Mouse (Mus musculus) R1 (cell line): ENCODE measurements at regions not wholly inside any gene's neighbourhood (a gene's known extent, or its start where the extent isn't known, plus 50 kb on each side); places are given as distances from the start of the nearest gene placed in this dataset.

Experiments used
- DNase-seq: peaks from one replicate; pipeline ENCODE4 v3.0.0-alpha.2; 2018; ENCODE audit warnings: low read depth, low spot score

DNA sequence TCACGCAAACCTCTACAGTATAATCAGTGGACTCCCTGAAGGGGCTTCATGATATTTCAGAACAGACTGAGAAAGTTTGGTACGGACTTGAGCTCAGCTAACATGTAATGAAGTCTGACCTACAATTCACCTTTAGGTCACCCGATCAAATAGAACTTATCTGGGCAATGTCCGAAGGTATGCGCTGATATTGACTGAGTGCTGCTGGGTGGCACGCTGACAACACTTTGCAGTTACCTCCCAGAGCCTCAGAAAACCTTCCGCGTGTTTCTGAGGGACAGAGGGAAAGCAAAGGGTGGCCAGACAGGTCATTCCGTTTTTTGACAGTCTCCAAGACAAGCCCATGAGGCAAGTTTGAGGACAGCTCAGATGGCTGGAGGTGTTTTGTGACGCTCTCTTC, 115.3 kb upstream of the Nr2f2 start:
- DNase-seq = no peak

DNA sequence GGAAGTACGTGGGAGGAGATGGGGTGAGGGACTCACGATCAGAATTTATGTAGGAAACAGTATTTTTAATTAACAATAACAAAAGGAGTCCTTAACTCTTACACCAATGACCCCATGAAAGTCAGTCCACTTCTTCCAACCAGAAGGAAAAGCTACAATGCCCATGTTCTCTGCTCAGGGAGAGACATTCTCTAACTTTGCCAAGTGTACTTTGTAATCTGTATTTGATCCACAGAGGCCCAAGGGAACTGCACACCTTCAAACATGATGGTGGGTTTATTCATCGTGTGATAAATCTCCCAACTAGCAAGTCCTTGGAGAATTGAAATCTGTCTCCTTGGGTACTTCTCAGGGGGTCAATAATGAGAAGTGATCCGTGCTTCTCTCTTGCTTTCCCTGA, 106.3 kb upstream of the Nr2f2 start:
- no peak for DNase-seq

DNA sequence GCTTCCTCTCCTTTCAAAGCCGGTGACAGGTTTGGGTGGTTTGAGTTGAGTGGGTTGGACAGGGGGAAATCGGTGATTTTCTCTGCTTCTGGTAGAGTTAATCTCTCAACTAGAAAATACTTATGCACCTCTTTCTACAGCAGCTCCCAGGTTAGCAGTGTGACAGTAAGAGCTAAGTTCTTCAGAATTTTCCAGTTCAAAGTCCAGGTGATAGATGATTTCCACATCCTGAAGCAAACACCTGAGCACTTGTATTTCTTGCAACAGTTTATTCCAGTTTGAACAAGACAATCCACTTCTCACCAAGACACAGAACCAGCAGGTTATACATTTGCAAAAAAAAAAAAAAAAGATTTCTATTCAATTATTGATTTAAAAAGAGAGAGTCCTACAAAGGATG, 104.0 kb upstream of the Nr2f2 start:
- no peak for DNase-seq

DNA sequence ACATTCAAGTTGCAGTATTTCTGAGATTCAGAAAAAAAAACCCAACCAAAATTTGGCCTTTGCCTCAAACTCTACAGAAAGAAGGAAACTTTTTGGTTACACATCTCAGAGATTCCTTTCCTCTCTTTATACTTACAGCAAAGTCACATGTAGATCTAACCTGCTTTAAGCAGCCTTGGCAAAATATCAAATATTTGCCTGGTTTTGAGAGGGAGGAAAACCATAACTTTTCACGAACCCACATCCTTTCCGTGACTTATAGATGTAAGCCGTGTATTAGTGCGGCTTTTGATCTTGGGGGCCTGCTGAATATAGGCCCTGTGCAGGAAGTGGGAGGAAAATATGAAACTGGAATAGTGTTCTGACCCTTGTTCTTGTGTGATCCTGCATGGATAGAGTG, 95.6 kb upstream of the Nr2f2 start:
- DNase-seq = no peak

DNA sequence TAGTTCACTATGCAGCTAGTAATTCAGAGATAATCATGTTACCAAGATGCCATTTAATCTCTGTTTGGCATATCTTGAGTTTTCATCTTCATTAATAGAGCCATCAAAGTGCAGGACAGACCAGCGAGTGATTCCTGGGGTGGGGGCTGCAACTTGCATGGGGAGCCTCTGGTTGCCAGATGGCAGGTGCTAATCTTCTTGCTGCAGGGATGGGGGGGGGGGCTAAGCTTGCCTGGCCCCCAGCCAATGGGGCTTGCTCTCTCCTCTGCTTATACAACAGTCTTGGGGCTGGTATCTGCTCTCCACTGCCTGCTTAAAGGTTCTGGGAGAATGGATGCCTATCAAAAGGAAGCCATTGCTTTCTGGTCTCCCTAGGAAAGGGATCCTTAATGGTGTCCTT, 88.0 kb upstream of the Nr2f2 start:
- DNase-seq = no peak

DNA sequence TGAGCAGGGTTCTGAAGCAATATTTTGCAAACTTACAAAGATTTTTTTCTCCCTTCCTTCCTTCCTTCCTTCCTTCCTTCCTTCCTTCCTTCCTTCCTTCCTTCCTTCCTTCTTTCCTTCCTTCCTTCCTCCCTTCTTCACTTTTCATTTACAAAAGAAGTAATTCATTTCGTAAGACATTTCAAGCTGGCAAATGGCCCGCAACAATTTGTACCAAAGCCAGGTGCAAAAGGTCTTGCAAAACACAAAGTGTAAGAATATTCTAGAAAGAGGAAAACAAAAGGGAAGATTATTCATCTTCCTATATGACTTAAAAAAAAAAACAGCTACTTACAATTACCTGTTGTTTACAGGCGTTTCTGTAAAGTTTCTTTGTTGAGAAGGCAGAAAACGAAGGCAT, 86.3 kb upstream of the Nr2f2 start:
- DNase-seq = no peak

DNA sequence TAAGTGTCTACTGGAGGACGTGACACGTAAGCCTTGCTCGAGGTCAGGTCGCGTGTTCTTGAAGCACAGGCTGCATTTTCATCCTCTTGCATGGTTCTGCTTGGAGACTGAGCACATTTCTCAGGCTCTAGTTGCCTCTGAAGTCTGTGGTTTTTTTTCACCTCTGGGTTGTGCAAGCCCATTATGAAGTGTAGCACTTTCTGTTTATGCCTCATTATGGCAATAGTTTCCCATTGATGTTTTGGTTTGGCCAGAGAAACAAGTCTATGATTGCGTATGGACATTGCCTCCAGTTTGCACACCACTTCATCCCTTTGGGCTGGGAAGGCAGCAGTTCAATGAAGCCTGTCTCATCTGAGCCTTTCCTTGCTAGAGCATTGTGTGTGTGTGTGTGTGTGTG, 72.4 kb upstream of the Nr2f2 start:
- DNase-seq = no peak

DNA sequence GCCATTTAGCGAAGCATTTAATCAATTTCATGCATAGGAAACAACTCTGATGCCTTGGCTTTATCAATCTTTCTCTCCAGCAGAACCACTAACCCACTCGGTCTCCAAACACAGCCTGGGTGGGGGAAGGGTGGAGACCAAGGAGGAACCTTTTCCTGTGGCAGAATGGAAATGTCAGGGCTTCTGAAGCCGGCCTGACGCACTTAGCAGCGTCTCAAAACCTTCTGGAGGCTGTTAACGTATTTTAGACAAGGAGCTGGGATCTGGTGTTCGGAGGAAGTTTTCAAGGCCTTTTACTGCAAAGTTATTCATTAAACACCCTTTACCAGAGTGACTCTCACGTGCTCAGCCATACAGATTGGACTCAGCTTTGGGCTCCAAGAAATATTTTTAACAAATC, 67.3 kb upstream of the Nr2f2 start:
- peak; percentile 8 for DNase-seq

DNA sequence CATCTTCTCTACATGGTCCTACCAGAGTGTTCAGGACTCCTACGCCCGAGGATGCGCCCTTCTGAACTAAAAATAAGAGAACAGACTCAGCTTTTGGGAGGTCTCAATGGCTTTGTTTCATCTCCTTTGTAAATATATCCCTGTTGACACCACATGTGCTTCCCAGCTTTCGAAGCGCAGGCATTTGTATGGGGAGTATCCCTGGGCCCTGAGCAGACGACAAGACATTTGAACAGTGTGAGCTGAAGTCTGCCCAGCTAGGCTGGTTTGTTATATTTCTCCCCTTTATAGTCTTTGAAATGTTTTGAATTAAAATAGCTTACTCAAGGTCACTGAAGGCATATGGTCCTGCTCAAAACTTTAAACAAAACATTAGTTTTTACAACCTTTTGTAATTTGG, 66.8 kb upstream of the Nr2f2 start:
- no peak for DNase-seq

DNA sequence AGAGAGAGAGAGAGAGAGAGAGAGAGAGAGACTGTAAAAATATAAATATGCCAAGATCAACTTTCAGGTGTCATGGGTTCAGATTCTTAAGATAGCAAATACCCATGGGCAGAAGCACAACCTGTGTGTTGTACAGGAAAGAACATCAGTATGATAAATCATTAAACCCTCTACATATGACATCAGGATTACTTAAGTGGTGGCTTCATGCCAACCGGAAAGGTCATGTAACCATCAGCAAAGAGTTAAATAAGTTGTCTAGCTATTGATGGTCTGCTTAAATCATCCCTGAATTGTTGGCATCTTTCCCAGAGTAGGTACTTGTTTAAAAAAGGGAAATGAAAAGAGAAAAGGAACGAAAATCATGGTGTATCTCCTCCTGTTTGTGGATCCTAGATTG, 65.2 kb upstream of the Nr2f2 start:
- DNase-seq = no peak

DNA sequence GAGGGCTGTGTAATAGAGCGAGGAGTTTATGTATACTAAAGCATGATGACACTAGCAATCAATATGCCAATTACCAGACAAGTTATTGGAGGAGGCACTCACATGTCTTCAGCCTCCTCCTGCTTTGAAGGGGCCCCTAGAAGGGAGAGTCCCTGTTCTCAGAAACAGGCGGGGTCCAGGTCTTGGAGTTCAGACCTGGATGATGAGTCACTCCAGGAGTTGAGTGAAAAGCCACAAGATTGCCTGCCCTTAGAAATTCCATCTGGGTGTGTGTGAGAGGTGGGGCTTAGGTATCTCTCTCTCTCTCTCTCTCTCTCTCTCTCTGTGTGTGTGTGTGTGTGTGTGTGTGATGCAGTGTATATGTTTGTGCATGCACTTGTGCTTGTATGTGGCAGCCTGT, 62.8 kb upstream of the Nr2f2 start:
- DNase-seq = peak; percentile 37

DNA sequence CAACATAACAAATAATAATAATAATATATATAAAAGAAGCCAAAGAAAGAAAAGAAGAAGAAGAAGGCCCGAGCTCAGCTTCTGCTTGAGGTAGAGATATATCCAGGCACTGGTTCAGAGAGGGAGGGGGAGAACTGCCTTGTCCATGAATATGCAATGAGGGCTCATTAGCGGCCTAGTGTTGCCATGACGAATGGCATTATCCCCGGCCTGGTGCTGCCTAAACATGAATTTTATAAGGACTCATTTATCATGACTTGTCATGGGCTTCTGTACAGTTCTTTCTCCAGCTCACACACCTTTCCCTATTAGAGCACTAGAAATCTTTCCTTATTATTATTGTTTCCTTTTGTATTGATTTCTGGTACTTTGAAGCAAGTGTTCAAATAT, 57.7 kb upstream of the Nr2f2 start:
- DNase-seq = peak; percentile 10

DNA sequence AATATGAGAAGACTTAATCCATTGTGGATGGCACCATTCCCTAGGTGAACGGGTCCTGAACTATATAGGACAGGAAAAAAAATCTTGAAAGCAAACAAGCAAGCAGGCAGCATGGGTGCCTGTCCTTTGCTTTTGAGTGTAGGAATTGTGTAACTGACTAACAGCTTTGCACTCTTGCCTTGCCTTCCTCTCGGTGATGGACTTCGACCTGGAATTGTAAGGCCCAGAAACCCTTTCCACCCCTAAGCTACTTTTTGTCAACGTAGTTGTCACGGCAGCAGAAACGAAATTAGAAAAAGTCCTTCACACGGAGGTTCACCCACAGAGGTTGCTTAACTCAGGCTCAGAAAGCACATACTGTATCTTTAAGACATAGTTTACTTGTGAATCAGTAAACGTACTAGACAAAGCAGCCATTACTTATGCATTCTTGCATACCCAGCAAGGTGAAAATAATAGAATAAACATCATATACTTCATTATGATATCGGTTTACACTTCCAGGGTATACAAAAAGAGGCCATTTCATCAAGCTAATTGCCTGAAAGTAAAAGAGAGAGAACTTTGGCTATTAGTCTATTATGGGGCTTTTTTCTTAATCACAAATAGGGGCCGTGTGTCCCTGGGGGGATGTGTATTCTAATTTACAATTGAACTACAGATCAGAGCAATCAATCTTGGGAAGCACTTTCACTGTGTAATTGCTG, 57.1 kb upstream of the Nr2f2 start:
- DNase-seq = no peak

DNA sequence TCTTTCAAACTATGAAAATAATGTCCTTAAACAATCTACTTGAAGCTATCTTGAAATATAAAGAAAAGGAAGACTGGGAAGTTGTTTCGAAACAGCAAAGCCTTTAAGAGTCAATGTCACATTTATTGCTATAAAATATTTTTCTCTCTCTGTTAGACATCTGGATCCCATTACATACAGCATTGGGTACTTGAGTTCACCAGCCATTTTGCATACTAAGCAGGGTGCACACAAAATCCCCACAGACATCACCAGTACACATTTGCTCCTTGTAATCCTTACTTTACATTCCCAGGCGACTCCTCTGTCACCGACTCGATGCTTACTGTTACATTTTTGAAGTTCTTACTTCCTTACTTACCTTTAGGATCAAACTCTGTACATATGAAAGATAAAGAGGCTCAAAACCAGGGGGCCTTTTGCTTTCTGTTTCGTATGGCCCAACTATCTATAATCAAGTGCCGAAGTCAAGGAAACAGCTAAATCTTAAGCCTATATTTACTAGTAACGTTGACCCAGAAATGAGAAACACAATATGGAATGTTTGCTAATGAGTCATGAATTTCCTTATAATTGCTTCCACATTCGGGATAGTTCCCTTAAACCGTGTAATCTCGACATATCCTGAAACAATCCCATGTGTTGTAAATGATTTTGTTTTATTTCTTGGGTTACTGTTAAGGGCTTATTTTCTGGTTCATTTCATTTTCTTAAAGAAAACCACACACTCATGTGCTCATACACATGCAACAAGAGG, 49.8 kb upstream of the Nr2f2 start:
- DNase-seq = no peak
